Mouse (Mus musculus) retina, embryonic 14.5 days (tissue): ENCODE measurements around the gene Tent4a.

Source experiments
- DNase-seq: peaks from one replicate; pipeline ENCODE4 v3.0.0-alpha.2; 2015; ENCODE audit warnings: low spot score

The Tent4a gene

DNA sequence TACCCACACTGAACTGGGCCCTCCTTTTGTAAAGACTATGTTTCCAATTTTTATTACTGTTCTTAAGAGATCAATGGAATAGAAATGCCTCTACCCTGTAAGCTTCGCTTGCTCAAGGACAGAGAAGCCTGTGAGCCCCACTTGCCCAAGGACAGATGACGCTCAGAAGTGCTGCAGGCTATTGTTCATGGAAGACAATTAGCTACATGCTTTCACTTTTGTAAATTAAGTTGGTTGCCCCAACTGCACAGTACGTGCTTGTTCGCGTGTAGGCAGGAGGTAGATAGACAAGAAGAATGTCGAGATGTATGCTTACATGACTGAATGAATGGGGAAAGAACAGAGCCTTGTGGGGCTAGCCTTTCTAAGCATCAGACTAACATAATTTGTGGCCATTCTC lies 55.7 kb downstream of the Tent4a start:
- no peak for DNase-seq

DNA sequence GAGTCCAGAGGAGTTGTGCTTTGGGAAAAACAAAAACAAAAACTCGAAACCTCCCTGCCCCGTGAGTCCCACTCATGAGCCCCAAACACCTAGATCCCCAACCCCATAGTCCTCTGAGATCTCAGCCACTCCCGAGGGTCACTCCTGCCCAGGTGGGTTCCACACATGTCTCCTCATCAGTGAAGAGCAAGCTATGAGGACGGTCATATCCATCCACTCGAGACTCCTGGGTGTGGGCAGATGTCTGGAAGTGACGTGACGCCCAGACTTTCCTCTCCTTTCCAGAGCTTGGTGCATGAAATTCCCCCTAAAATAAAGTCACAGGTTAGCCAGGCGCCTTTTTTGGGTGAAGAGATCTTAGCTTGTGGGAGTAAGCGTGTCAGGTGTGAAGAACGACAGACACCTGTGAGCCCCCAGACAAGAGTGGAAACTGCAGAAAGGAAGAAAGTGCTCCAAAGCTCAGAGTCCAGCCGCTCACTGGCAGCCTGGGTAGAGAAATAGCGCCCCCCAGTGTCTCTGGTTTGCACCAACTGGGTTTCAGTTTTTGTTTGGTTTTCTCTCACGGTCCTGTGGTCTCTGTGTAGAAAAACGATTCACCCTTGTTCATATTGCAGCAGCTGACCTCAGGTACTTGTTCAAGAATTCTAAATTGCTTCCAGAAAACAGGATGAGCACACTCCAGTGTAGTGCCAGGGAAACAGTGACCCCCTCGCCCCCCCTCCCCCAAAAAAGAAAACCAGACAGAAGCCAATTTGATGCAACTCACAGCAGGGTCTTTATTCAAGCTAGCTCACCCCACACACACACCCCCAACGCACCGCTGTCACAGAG lies 73.6 kb downstream of the Tent4a start:
- DNase-seq: peak; percentile 70

DNA sequence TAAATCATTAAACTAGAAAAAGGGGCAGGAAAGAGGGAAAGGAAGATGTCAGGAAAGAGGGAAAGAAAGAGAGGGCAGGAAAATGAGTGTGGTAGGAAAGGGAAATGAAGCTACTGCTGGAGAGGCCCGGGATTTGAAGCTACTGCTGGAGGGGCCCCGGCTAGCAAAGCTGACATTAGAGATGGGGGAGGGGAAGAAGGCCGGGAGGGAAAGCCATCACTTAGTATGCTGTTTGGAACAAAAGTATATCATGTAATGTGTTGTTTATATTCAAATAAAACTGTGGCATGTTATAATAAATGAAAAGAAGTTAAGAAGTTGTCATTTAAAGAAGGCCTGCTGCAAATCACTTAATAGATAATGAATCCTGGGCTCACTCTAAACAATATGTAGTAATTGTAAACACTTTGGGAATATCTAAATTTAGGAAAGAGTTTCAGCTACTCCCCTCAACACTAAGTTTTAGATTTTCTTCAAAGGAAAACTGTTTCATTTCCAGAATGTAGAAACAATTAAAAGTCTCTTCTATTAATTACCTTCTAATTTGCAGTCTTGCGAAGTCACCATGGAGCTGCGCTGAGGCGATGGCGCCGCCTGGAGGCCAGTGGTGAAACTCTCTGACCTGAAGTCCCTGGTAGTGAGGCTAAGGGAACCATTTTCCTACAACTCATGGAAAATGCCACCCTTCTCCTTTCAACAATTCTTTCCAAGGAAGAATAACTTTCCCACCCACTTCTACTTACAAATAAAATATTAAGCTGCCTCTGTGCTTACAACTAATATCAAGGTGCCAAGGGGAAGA lies 74.6 kb downstream of the Tent4a start:
- DNase-seq: peak; percentile 75

DNA sequence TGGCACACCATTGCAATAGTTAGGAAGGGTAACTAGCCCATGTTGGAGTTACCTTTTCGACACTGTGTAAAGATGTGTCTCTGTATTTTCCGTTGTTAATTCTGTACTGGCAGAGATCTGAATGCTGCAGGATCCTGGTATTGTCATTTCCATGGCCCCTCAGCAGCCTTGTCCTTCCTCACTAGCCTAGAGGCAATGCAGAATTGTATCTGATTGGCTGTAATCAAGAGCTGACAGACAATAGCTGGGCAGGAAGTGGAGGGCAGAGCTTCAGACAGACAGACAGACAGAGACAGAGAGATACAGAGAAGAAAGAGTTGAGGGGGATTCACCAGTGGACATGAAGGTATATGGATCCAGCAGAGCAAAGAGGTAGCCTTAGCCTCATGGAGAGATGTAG lies 75.5 kb downstream of the Tent4a start:
- no peak for DNase-seq

DNA sequence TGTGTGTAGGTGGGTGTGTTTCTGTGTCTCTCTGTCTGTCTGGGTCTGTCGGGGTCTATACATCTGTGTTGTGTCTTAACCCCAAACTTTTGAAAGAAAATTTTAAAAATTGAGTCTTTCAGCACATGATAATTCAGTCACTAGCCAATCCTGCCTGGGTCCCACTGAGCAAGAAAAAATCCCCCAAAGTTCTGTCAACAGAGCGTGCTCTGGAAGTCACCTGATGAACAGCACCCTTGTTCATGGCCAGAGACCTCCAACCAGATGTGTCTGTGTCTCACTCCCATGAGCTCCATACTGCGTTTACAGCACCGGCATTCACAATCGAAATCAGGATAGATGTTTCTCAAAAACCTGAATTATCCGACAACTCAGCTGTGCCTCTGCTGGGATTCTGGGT lies 76.0 kb downstream of the Tent4a start:
- no peak for DNase-seq

DNA sequence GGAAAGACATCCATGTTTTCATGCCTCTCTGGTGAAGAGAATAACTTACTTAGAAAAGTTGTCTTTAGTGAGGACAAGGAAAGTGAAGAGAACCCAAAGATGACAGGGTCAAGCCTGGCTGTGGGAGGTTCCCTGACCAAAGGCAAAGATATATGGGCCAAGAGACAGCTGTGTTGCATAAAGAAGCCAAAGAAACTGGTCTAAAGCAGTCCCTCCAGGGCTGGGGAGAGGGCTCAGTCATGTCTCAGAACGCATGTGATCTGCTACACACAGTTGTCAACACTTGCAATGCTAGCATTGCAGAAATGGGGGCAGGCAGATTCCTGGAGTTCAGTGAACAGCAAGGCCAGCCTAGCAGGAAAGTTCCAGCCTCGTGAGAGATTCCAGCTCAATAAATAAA lies 77.3 kb downstream of the Tent4a start:
- no peak for DNase-seq

DNA sequence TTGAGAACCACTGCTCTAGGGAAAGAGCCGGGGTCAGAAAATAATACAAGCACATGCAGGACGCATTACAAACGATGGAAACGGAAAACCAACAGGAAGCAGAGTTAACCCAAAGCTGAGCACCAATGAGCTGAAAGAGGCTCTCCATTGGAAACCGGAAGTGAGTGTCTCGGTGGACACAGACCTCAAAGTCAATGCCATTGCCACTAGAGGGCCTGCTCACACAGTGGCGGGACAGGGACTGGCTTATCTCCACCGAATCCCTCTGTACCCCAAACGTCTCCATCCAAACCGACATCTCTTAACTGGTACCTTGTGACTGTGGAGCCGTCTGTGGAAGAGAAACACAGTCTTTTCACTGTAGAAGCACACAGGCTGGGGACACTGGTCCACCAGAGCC lies 77.8 kb downstream of the Tent4a start:
- no peak for DNase-seq

DNA sequence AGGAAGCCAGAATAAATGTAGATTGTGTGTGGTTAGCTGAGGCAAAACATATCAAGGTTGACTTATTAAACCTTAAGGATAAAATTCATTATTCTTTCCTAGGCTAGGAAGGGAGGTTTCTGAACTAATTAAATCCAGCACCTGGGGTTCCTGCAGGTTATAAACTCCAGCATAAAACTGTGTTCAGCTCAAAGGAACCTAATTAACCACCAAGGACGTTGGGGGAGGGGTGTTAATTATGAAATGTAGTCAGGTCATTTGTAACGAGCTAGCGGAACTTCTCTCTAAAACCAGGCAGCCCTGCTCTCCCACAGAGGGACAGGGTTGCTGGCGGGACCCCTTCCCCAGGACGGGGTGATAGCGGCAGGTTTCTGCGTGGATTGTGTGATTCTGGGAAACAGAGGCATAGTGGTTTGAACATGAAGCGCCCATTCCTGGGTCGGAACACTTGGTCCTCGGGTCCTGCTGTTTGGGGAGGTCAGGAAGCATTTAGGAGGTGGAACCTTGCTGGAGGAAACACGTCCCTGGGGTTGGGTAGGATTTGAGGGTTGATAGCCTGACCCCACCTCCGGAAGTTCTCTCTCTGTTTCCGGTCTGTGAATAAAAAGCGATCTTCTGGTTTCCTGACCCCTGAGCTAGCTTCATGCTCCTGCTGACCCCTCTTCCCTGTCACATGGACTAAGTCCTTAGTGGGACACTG lies 78.8 kb downstream of the Tent4a start:
- DNase-seq: no peak
